Mouse (Mus musculus) forebrain, embryonic 12.5 days (tissue): ENCODE results near the gene Lbx2. TPM values are rescaled to one million over a fixed set of nuclear protein-coding genes. Genes with fewer than 3 reads are reported as not detected.

Source experiments
- ATAC-seq: fragments of 200-750 bp; cut with Nextera tagmentation; 2 replicates; pipeline ENCODE4 v1.8.0; 2017; ENCODE audit warnings: moderate TSS enrichment; ENCODE audit not compliant: low FRiP score
- H3K27ac ChIP-seq: fragments of 300-500 bp; sonication (generic); 2 replicates; pipeline ENCODE4 v1.5.1; 2016; ENCODE audit warnings: mild to moderate bottlenecking
- H3K27me3 ChIP-seq: fragments of 300-500 bp; sonication (generic); 2 replicates; pipeline ENCODE4 v1.6.1; 2016; ENCODE audit warnings: mild to moderate bottlenecking
- H3K36me3 ChIP-seq: fragments of 300-500 bp; sonication (generic); replicated peaks from 2 replicates; pipeline ENCODE4 v1.6.1; 2016; ENCODE audit warnings: mild to moderate bottlenecking
- H3K4me1 ChIP-seq: fragments of 300-500 bp; sonication (generic); 2 replicates; pipeline ENCODE4 v1.6.1; 2016
- H3K4me2 ChIP-seq: fragments of 300-500 bp; sonication (generic); 2 replicates; pipeline ENCODE4 v1.6.1; 2016; ENCODE audit warnings: mild to moderate bottlenecking, moderate library complexity
- H3K4me3 ChIP-seq: fragments of 300-500 bp; sonication (generic); replicated peaks from 2 replicates; pipeline ENCODE4 v1.5.1; 2016; ENCODE audit warnings: mild to moderate bottlenecking
- H3K9ac ChIP-seq: fragments of 300-500 bp; sonication (generic); 2 replicates; pipeline ENCODE4 v1.6.1; 2016; ENCODE audit warnings: mild to moderate bottlenecking
- H3K9me3 ChIP-seq: fragments of 300-500 bp; sonication (generic); 2 replicates; pipeline ENCODE4 v1.6.1; 2016
- WGBS: fragments of 180-500 bp; shearing (Covaris S2); methylation state at CpG from one replicate; pipeline ENCODE4 v1.1.7; 2016; 5-methylcytosine and 5-hydroxymethylcytosine counted together
- polyA plus RNA-seq: library from polyadenylated mRNA; unstranded; fragments of >200 nt; fragmentation: Nextera tagmentation; extraction: Ambion mirVana; gene quantifications from 2 replicates; pipeline ENCODE4 v1.2.1, GENCODE M21; 2016

Gene Lbx2
- polyA plus RNA-seq, 1 experiment from 2014 or later: 0.27 TPM

DNA sequence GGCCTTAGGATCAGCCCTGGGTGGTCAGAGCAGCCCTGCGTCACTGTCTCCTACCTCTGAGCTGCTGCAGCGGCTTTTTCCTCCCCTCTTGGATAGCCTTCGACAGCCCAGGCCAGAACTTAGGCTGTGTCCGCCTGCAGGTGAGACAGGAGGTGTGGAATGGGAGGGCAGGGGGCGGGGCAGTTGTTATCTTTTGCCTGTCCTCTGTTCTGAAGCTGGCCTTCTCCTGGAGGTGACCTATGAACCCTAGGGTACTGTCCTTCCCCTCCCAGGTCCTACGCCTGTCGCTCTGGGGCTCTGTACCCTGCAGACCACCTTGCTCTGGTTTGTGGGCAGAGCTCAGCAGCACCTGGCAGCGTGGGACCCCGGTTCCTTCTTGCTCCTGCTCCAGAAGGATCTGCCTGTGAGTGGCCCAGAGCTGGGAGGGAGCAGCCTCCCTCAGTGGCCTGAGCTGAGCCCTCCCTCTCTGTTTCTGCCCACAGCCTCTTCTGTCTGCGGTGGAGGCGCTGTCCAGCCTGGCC, 17.0 kb downstream of the Lbx2 start:
- Histone ChIP-seq H3K27me3 (peaks cover 24% of the 10 kb centered on the region), H3K4me1 (peaks cover 28% of the 10 kb centered on the region), H3K9me3 (no peaks in the 10 kb centered on the region), H3K27ac (no peak overlapping the region), H3K4me2 (peak overlapping the region; percentile 94), H3K36me3 (no peaks in the 10 kb centered on the region), H3K9ac (peak overlapping the region; percentile 69), H3K4me3 (no peak overlapping the region; the same call in 1 of the 2 replicates)
- ATAC-seq: no peak
- 40% methylated on average over 11 of the region's 11 CpGs for WGBS

GRCm38 (mm10) chr6:83104158-83104557, 18.0 kb downstream of the Lbx2 start:
- Histone ChIP-seq H3K27me3 (peaks cover 24% of the 10 kb centered on the region), H3K9ac (no peak overlapping the region), H3K4me3 (no peak overlapping the region), H3K27ac (no peak overlapping the region), H3K9me3 (no peaks in the 10 kb centered on the region), H3K36me3 (no peaks in the 10 kb centered on the region), H3K4me2 (no peak overlapping the region), H3K4me1 (peaks cover 34% of the 10 kb centered on the region)
- no peak for ATAC-seq
- WGBS: 68% methylated on average over 4 of the region's 4 CpGs

DNA sequence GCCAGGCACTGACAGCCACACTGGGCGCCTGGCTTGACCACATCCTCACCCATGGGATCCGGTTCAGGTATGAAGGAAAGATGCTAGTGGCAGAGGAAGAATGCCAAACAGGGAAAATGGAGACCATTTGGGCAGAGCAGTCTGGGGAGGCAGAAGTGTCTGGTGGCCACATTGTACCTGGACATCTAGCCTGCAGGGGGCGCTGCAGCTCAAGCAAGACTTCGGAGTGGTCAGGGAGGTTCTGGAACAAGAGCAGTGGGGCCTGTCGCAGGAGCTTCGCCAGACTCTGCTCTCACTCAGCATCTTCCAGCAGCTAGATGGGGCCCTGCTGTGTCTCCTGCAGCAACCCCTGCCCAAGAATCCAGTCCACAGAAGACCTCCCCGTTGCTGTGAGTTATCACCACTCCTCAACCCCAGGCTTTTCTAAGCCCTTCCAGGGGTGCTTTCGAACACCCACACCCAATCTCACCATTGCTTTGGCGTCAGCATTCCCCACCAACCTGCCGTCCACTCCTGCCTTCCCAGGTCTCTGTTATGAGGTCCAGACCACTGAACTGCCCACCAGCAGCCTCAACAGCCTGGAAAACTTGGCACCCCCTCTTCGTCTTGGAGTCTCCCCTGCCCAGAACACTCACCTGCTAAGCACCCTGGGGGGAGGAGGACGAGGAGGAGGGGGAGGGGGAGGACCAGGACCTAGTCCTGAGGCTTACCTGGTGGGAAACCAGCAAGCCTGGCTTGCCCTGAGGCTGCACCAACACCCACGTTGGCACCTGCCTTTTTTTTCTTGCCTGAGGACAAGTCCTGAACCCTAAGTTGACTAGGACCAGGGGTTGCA, 21.6 kb downstream of the Lbx2 start:
- Histone ChIP-seq H3K9me3 (no peaks in the 10 kb centered on the region), H3K36me3 (peaks cover 5% of the 10 kb centered on the region; the same call in 1 of the 2 replicates), H3K4me2 (peak overlapping the region; percentile 90), H3K9ac (peak overlapping the region; percentile 89; the same call in 1 of the 2 replicates), H3K4me3 (peak overlapping the region; percentile 91), H3K27ac (0 out of 2 replicates have a peak overlapping the region, but pooled peaks have one; percentile 78), H3K4me1 (peaks cover 31% of the 10 kb centered on the region), H3K27me3 (peaks cover 8% of the 10 kb centered on the region)
- 35% methylated on average over 13 of the region's 13 CpGs for WGBS
- ATAC-seq: peak; percentile 51; the same call in 1 of the 2 replicates

DNA sequence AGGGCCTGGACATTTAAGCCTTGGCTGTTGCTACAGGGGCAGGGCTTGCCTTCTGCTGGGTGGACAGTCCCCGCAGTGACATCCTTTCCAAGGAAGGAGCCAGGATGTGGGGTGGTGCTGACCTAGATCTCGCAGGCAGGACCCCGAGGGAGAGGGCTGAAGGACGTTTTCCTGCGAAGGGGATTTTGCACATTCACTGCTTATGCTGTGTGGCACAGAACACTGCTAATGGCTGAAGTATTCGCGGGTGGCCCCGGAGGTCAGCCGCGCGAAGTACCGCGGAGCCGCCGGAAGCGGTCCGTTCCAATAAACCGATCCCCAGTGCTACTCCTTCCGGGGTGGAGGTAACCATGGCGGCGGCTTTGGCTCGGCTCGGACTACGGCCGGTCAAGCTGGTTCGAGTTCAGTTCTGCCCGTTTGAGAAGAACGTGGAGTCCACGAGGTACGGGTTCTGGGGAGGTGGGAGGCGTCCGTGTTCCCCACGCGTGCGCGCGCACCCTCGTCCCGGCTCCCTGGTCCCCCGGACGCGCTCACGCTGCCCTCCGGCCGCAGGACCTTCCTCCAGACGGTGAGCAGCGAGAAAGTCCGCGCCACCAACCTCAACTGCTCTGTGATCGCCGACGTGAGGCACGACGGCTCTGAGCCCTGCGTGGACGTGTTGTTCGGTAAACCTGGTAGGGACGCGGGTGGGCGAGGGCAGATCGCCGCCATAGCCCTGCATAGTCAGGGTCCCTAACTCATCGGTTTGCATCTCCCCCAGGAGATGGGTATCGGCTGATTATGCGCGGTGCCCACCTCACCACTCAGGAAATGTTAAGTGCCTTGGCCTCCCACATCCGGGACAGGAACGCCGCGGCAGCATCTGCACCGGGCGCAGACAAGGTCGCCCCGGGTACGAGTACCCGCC, 22.8 kb downstream of the Lbx2 start, which contains the start of gene Mrpl53:
Gene Mrpl53, plus strand, starts transcription at position 279 of the 907 bp plus-strand sequence.
- Histone ChIP-seq H3K36me3 (peaks cover 5% of the 10 kb centered on the region; the same call in 1 of the 2 replicates), H3K9me3 (no peaks in the 10 kb centered on the region), H3K4me2 (peak within 1 kb of the TSS; percentile 90), H3K27me3 (no peaks in the 10 kb centered on the region), H3K27ac (peak within 1 kb of the TSS; percentile 78), H3K9ac (peak within 1 kb of the TSS; percentile 89), H3K4me1 (peaks cover 23% of the 10 kb centered on the region), H3K4me3 (peak within 1 kb of the TSS; percentile 91)
- ATAC-seq: peak; percentile 86
- under 1% methylated on average over 76 of the region's 76 CpGs for WGBS

GRCm38 (mm10) chr6:83111510-83112136, 25.5 kb downstream of the Lbx2 start:
- Histone ChIP-seq H3K4me1 (peaks cover 39% of the 10 kb centered on the region), H3K4me2 (no peak overlapping the region), H3K9ac (no peak overlapping the region), H3K36me3 (peaks cover 5% of the 10 kb centered on the region; the same call in 1 of the 2 replicates), H3K9me3 (no peaks in the 10 kb centered on the region), H3K27me3 (no peaks in the 10 kb centered on the region), H3K27ac (no peak overlapping the region), H3K4me3 (no peak overlapping the region)
- WGBS: 86% methylated on average over 4 of the region's 4 CpGs
- no peak for ATAC-seq

DNA sequence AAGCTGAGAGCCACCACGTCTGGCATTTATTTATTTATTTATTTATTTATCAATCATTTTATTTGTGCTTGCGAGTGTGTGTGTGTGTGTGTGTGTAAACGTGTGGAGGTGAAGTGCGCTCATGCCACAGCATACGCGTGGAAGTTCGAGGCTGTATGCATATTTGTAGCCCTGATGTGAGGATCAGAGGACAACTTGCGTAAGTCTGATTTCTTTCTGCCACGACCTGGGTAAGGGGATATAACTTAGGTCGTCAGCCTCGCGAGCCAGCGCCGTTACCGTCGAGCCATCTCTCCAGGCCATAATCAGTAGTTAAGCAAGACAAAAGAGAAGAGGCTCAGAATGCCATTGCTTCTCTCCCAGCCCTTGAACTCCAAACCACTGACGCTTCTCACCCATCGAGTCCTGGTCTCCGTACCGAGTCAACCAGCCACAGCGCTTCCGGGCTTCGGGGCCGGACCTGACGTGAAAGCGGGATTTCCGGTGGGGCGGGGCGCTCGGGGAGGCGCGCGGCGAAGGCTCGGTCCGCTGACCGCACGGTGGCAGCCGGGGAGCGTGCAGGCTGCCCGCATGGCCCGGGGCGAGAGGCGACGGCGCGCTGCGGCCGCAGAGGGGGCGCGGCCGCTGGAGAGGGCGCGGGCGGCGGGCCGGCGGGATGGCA, 29.0 kb downstream of the Lbx2 start, which contains the start of gene Mogs:
Gene Mogs, plus strand, starts transcription at position 486 of the 661 bp plus-strand sequence.
- peak; percentile 92 for ATAC-seq
- peaks cover 42% of the 10 kb centered on the region for H3K4me1 ChIP-seq
- no peaks in the 10 kb centered on the region for H3K27me3 ChIP-seq
- WGBS: 2% methylated on average over 45 of the region's 58 CpGs
- peak within 1 kb of the TSS; percentile 96 for H3K4me2 ChIP-seq
- peaks cover 34% of the 10 kb centered on the region for H3K36me3 ChIP-seq
- H3K27ac ChIP-seq: peak within 1 kb of the TSS; percentile 79
- no peaks in the 10 kb centered on the region for H3K9me3 ChIP-seq
- peak within 1 kb of the TSS; percentile 83 for H3K4me3 ChIP-seq
- H3K9ac ChIP-seq: peak within 1 kb of the TSS; percentile 92

- Histone ChIP-seq H3K4me1 (peaks cover 44% of the 10 kb centered on the region), H3K27me3 (no peaks in the 10 kb centered on the region), H3K36me3 (peaks cover 34% of the 10 kb centered on the region), H3K4me3 (peak overlapping the region; percentile 83), H3K9me3 (no peaks in the 10 kb centered on the region), H3K27ac (peak overlapping the region; percentile 79), H3K4me2 (peak overlapping the region; percentile 96), H3K9ac (peak overlapping the region; percentile 92)
- peak; percentile 75 for ATAC-seq
- WGBS: 3% methylated on average over 27 of the region's 48 CpGs
These were observed 29.7 kb downstream of the Lbx2 start for GRCm38 (mm10) chr6:83115682-83116372.

GRCm38 (mm10) chr6:83116373-83117164, 30.4 kb downstream of the Lbx2 start:
- H3K4me1 ChIP-seq: peaks cover 44% of the 10 kb centered on the region
- WGBS: 88% methylated on average over 11 of the region's 11 CpGs
- no peaks in the 10 kb centered on the region for H3K9me3 ChIP-seq
- peak overlapping the region; percentile 83 for H3K4me3 ChIP-seq
- no peak for ATAC-seq
- peaks cover 29% of the 10 kb centered on the region for H3K36me3 ChIP-seq
- H3K4me2 ChIP-seq: peak overlapping the region; percentile 96
- H3K27ac ChIP-seq: no peak overlapping the region
- H3K9ac ChIP-seq: peak overlapping the region; percentile 92
- no peaks in the 10 kb centered on the region for H3K27me3 ChIP-seq

DNA sequence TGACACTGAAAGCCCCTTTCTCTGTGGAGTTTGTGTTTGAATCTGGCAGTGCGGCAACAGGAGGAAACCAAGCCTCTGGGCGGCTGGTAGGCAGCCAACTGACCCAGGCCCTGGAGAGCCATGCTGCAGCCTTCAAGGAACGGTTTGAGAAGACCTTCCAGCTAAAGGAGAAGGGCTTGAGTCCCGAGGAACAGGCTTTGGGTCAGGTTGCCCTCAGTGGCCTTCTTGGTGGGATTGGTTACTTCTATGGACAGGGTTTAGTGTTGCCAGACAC, 30.9 kb downstream of the Lbx2 start:
- Histone ChIP-seq H3K4me2 (peak overlapping the region; percentile 6; the same call in 1 of the 2 replicates), H3K27me3 (no peaks in the 10 kb centered on the region), H3K27ac (no peak overlapping the region), H3K9me3 (no peaks in the 10 kb centered on the region), H3K9ac (no peak overlapping the region), H3K4me3 (peak overlapping the region; percentile 83; the same call in 1 of the 2 replicates), H3K36me3 (peaks cover 29% of the 10 kb centered on the region), H3K4me1 (peaks cover 45% of the 10 kb centered on the region)
- no peak for ATAC-seq
- WGBS: 91% methylated on average over 4 of the region's 4 CpGs

- Histone ChIP-seq H3K4me2 (no peak overlapping the region), H3K9ac (no peak overlapping the region), H3K27ac (no peak overlapping the region), H3K9me3 (no peaks in the 10 kb centered on the region), H3K4me3 (no peak overlapping the region), H3K27me3 (no peaks in the 10 kb centered on the region), H3K36me3 (peaks cover 29% of the 10 kb centered on the region), H3K4me1 (peaks cover 50% of the 10 kb centered on the region)
- no peak for ATAC-seq
- WGBS: 91% methylated on average over 13 of the region's 13 CpGs
These were observed 31.4 kb downstream of the Lbx2 start for GRCm38 (mm10) chr6:83117616-83118015.
